Mouse (Mus musculus) kidney, adult 8-10 months (tissue): ENCODE results near the gene Gtf2b.

Experiments used
- DNase-seq, 2 experiments: peaks; one replicate each; pipeline ENCODE4 v3.0.0; 2022

The Gtf2b gene

GRCm38 (mm10) chr3:142764995-142765777, at the start of gene Gtf2b:
Gene Gtf2b (plus strand): TSS chr3:142765045.
- DNase-seq: peak; percentile 88 to 90

GRCm38 (mm10) chr3:142725481-142725880, 39.4 kb upstream of the Gtf2b start:
- no peak for DNase-seq

- no peak for DNase-seq
Measured at GRCm38 (mm10) chr3:142725969-142726672, 38.7 kb upstream of the Gtf2b start.

- DNase-seq: no peak
Measured at GRCm38 (mm10) chr3:142734291-142734690, 30.6 kb upstream of the Gtf2b start.

- no peak for DNase-seq
Measured at GRCm38 (mm10) chr3:142740896-142741295, 23.9 kb upstream of the Gtf2b start.

- DNase-seq: peak; percentile 34 to 55
Measured at GRCm38 (mm10) chr3:142743973-142744898, 20.6 kb upstream of the Gtf2b start.

- no peak for DNase-seq
Measured at GRCm38 (mm10) chr3:142745076-142745475, 19.8 kb upstream of the Gtf2b start.

- peak; percentile 42 to 65 for DNase-seq
Measured at GRCm38 (mm10) chr3:142747673-142748072, 17.2 kb upstream of the Gtf2b start.

- DNase-seq: no peak
Measured at GRCm38 (mm10) chr3:142749131-142749530, 15.7 kb upstream of the Gtf2b start.

- no peak for DNase-seq
Measured at GRCm38 (mm10) chr3:142755132-142755867, 9.5 kb upstream of the Gtf2b start.

- no peak for DNase-seq
Measured at GRCm38 (mm10) chr3:142757841-142758240, 7.0 kb upstream of the Gtf2b start.

- DNase-seq: no peak
Measured at GRCm38 (mm10) chr3:142758593-142758992, 6.3 kb upstream of the Gtf2b start.

- DNase-seq: no peak
Measured at GRCm38 (mm10) chr3:142760356-142760755, 4.5 kb upstream of the Gtf2b start.

GRCm38 (mm10) chr3:142765778-142766165, 927 bp downstream of the Gtf2b start:
- no peak for DNase-seq

- no peak for DNase-seq
Measured at GRCm38 (mm10) chr3:142768498-142768897, 3.7 kb downstream of the Gtf2b start.

- no peak for DNase-seq
Measured at GRCm38 (mm10) chr3:142770518-142770917, 5.7 kb downstream of the Gtf2b start.

GRCm38 (mm10) chr3:142773538-142774191, 8.8 kb downstream of the Gtf2b start:
- no peak for DNase-seq

- DNase-seq: no peak
Measured at GRCm38 (mm10) chr3:142777227-142777626, 12.4 kb downstream of the Gtf2b start.

GRCm38 (mm10) chr3:142786423-142787072, 21.7 kb downstream of the Gtf2b start:
- no peak for DNase-seq

GRCm38 (mm10) chr3:142795587-142795986, 30.7 kb downstream of the Gtf2b start:
- DNase-seq: no peak

GRCm38 (mm10) chr3:142811582-142811981, 46.7 kb downstream of the Gtf2b start:
- no peak for DNase-seq
